Mouse (Mus musculus): Measurements from ENCODE around the gene Milr1. TPM values are rescaled to one million over a fixed set of nuclear protein-coding genes. Genes with fewer than 3 reads are reported as not detected.
"Not testable (repeated sequence)": the region's sequence is repeated elsewhere in the genome, so short reads cannot be mapped to it uniquely, and the experiment has no call there.

Gene Milr1
- polyA plus RNA-seq, 1 experiment = 1.3 TPM

- under 1% methylated on average over 58 of the region's 58 CpGs for WGBS
- peak; percentile 93 for DNase-seq (ENCODE audit: low read depth, low spot score)
These were observed 37.9 kb downstream of the Milr1 start, which contains the start of the genes Ddx5 and Cep95 for GRCm38 (mm10) chr11:106788775-106789459. Gene Ddx5, minus strand, starts transcription at chr11:106789185. Gene Cep95, plus strand, starts transcription at chr11:106789252.

DNA sequence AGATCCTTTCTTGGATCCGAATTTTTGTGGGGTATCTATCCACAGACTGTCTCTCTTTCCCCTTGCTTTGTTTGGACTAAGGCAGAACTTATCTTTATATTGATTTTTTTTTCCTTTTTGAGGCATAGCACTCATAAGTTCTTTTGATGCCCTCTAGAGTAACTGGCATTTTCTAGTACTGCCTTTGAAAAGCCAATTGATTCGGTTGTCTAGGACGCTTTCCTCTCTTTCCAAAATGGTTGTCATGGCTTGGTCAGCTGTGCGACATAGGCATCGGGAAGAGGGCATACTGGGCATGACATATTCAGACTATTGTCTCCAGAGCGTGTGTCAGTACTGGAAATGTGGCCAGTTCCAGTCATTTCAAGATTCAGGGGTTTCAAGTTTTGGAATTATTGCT lies 38.6 kb downstream of the Milr1 start:
- under 1% methylated on average over 6 of the region's 6 CpGs for WGBS
- DNase-seq (ENCODE audit: low read depth, low spot score) = no peak

- no peak for DNase-seq (ENCODE audit: low read depth, low spot score)
These were observed 42.8 kb downstream of the Milr1 start for GRCm38 (mm10) chr11:106793846-106794245.

DNA sequence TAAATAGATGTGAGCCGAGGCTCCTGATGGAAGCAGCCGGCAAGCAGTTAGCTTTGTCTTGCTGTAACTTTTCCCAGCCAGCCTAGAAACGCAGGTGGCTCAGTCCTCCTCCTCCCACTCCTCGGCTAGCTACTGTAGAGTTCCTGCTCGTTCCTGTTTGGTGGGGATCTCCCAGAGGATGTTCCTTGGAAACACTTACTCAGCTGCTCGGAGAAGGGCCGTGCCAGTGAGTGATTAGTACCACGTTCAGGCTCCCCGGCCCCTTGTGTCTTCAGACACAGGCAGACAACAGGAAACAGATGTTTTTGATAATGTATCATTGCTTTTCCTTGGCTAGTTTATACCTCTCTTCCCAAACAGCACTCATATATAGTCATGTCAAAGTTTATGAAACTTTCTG lies 44.7 kb downstream of the Milr1 start:
- WGBS = 65% methylated on average over 9 of the region's 9 CpGs
- DNase-seq (ENCODE audit: low read depth, low spot score) = no peak

More at GRCm38 (mm10) chr11:106793846-106794245, 42.8 kb downstream of the Milr1 start:
- 72% methylated on average over 4 of the region's 4 CpGs for WGBS

- no peak for DNase-seq (ENCODE audit: low read depth, low spot score)
- 83% methylated on average over 10 of the region's 10 CpGs for WGBS
These were observed 51.1 kb downstream of the Milr1 start for GRCm38 (mm10) chr11:106802069-106802627.

- WGBS = 100% methylated on average over 1 of the region's 1 CpGs
These were observed 56.4 kb downstream of the Milr1 start for GRCm38 (mm10) chr11:106807442-106807841.

GRCm38 (mm10) chr11:106812410-106813136 lies 61.5 kb downstream of the Milr1 start:
- WGBS = 52% methylated on average over 7 of the region's 7 CpGs
- DNase-seq (ENCODE audit: low read depth, low spot score) = no peak

More at GRCm38 (mm10) chr11:106807442-106807841, 56.4 kb downstream of the Milr1 start:
- not testable (repeated sequence) for DNase-seq (ENCODE audit: low read depth, low spot score)

DNA sequence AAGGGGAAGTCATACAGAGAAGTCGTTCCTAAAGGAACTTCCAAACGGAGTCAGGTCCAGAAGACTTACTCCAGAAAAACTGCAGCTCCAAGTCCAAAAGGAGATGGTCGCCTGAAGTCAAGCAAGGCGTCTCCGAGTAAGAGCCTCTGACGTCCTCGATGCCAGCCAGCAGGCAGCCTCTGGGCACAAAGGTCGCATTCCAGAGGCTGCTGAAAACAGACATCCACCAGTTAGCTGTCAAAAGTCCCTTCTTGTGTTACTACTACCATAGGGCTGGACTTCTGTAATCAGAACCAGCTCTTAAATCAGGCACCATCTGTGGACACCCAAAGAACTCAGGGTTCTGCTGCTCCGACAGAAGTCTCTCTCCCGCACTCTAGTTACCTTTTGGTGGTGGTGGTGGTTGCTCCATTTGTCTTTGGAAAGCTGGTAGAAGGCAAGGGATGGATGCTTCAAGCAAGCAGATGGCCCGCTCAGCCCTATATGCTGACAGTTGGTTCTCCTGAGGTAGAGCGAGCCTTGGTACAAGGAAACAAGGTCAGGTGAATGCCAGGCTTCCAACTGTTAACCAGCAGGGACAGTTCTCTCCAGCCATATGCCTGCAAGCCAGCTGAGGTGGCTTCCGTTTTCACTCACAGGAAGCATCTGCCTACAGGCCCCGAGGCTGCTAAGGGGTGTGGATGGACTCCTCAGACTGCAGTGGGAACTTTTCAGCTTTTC lies 63.7 kb downstream of the Milr1 start:
- DNase-seq (ENCODE audit: low read depth, low spot score) = no peak
- 79% methylated on average over 14 of the region's 14 CpGs for WGBS

DNA sequence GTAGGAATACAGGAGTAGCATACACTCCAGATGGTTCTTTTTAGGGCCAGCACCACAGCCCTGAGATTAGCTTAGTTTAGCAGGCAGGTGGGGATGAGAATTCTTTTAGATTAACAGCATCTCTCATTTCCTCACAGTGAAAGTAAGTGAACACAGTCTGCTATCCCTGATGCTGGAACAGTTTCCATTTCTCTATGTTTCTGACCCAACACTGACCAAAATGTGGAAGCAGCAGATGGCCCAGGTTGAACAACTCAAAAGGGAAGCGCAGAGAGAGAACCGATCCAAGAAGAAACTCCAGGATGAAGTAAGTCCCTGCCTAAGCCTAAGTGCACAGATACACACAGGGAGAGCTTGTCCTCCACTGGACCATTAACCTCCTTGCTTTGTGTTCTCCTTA lies 64.3 kb downstream of the Milr1 start:
- WGBS = 84% methylated on average over 2 of the region's 2 CpGs

GRCm38 (mm10) chr11:106815761-106816160 lies 64.7 kb downstream of the Milr1 start:
- DNase-seq (ENCODE audit: low read depth, low spot score) = no peak
- 88% methylated on average over 2 of the region's 2 CpGs for WGBS

More for the DNA sequence above, 64.3 kb downstream of the Milr1 start:
- no peak for DNase-seq (ENCODE audit: low read depth, low spot score)

DNA sequence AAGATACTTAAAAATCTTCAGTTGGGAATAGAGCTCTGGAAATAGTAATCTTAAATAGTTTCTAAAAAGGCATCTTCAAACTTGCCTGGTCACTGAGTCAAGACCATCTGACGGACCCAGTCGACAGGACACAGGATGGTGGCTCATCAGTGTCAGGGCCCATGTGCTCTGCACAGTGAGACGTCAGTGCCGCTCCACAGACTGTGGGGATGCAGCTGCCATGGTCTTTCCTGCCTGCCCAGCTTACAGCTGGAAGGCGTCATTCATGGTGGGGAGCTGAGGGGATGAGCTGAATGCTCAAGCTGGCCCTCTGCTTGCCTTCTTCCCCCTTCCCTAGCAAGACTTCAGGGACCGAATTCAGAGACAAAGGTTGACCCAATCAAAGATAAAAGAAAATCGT lies 65.3 kb downstream of the Milr1 start:
- no peak for DNase-seq (ENCODE audit: low read depth, low spot score)
- WGBS = 86% methylated on average over 7 of the region's 7 CpGs

DNA sequence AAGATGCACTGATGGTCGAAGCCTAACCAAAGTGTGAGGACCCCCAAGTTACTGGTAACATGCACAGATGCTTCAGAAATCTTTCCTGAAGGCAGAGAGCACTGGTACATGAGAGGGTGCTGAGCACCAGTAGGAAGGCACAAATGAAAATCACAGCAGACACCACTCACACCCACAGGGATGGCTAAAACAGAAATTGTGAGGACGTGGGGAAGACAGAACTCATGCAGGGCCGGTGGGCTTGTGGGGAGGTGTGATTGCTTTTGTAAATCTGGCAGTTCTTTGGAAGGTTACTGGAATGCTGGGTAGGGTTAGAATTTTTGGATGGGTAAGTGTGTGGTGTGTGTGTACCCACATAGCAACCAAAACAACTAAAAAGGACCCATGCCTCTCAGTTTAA lies 66.1 kb downstream of the Milr1 start:
- WGBS = 94% methylated on average over 3 of the region's 3 CpGs

DNA sequence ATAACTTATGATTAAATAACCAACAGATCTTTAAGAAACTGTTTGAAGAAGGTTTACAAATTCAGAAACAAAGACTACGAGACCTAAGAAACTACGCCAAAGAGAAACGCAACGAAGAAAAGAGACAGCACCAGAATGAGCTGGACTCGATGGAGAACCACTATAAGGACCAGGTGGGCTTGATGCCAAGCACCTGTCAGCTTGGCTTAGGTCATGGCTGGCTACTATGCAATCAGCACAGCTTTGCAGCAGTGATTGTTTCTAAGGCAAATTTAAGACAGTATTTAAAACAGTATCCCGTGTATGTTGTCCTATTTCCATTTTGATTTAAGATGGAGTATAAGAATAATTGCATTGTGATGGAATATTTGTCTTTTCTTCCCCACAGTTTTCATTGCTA lies 66.8 kb downstream of the Milr1 start:
- WGBS = 72% methylated on average over 6 of the region's 6 CpGs
- DNase-seq (ENCODE audit: low read depth, low spot score) = no peak

More for the DNA sequence above, 66.1 kb downstream of the Milr1 start:
- no peak for DNase-seq (ENCODE audit: low read depth, low spot score)

DNA sequence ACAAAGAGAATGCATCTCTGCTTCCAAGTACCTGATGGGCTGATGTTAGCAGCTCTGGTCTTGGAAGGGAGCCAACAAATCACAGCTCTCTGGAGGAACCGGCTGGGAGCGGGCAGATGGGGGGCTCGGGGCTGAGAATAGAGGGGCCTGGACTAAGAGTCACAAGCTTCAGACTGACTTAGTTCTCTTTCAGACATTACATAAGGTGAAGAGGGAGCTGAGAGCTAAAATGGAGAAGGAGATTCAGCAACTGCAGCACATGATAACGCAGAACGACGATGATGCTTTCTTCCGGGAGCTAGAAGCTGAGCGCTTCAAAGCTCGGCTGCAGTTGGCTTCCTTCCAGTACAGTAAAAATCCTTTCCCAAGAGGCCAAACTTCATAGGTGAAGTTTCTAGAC lies 67.3 kb downstream of the Milr1 start:
- WGBS = 25% methylated on average over 9 of the region's 9 CpGs
- DNase-seq (ENCODE audit: low read depth, low spot score) = no peak

Other genes starting within 250 kb of the Milr1 start
- gene Tex2, start 137.8 kb upstream of the Milr1 start, polyA plus RNA-seq (2012; rRNA removed) = 12.3 and 18.7 TPM in 2 replicates
- 15.8 and 21.1 TPM in 2 replicates for gene Pecam1, start 598 bp upstream of the Milr1 start, polyA plus RNA-seq (2012; rRNA removed)
- gene Polg2, start 28.3 kb downstream of the Milr1 start, polyA plus RNA-seq (2012; rRNA removed) = 5.6 and 8.3 TPM in 2 replicates
- gene Ddx5, start 38.0 kb downstream of the Milr1 start, polyA plus RNA-seq (2012; rRNA removed) = 146 and 237 TPM in 2 replicates
- 1.9 and 2.3 TPM in 2 replicates for gene Cep95, start 38.0 kb downstream of the Milr1 start, polyA plus RNA-seq (2012; rRNA removed)
- gene Smurf2, start 169.5 kb downstream of the Milr1 start, polyA plus RNA-seq (2012; rRNA removed) = 8.7 and 9.5 TPM in 2 replicates
- 48.5 and 53.4 TPM in 2 replicates for gene Kpna2, start 248.3 kb downstream of the Milr1 start, polyA plus RNA-seq (2012; rRNA removed)